Comparison of ENCODE assay signal across 13 mouse cellular contexts in genomic region chr1:34858671-34859070, GRCm38 (mm10). TPM values are rescaled to one million over a fixed set of nuclear protein-coding genes. Genes with fewer than 3 reads are reported as not detected.
DNase-seq lines count a peak whose midpoint lies in the region; ATAC-seq and TF ChIP-seq lines count a peak whose summit lies in the region.
"Had no signal": no experiment of that assay in that cellular context is flagged by ENCODE, and none has a peak within 500 bp of the region (broad histone marks: within the 10 kb centered on the region; RNA-seq: fewer than 3 reads in every experiment).

No protein-coding gene starts in this region.

- WGBS in kidney, embryonic 15.5 days = 65% methylated on average over 5 of the region's 5 CpGs
- 69% methylated on average over 5 of the region's 5 CpGs for WGBS in hindbrain, embryonic 16.5 days

- peak; percentile 86 for DNase-seq in kidney, adult 11 months
- peak; percentile 47 for DNase-seq in G1E (ENCODE audit: low spot score)
- DNase-seq in kidney, postnatal 10 days = peak; percentile 33
- DNase-seq in heart, postnatal 10 days = no peak
- DNase-seq in layer of hippocampus, postnatal 25 days (ENCODE audit: extremely low spot score in 1 of 2, low spot score in 1 of 2) = no peak
- DNase-seq: lung, embryonic 14.5 days had no signal

- H3K4me2 ChIP-seq in kidney, embryonic 15.5 days = no peak overlapping the region
- H3K4me2 ChIP-seq in hindbrain, embryonic 16.5 days (ENCODE audit: low read length) = no peak overlapping the region
- H3K4me2 ChIP-seq: forebrain, embryonic 13.5 days; heart, embryonic 13.5 days; lung, embryonic 14.5 days had no signal

- no peaks in the 10 kb centered on the region for H3K9me3 ChIP-seq in kidney, embryonic 15.5 days (replicated peaks)
- H3K9me3 ChIP-seq in G1E (replicated peaks) = no peaks in the 10 kb centered on the region
- H3K9me3 ChIP-seq in hindbrain, embryonic 16.5 days (ENCODE audit: control insufficient read depth, low read length) = no peaks in the 10 kb centered on the region
- H3K9me3 ChIP-seq: forebrain, embryonic 13.5 days; heart, embryonic 13.5 days had no signal

- H3K27me3 ChIP-seq in kidney, embryonic 15.5 days = no peaks in the 10 kb centered on the region
- H3K27me3 ChIP-seq in G1E (ENCODE audit: insufficient read depth, low read length) = peaks cover 2% of the 10 kb centered on the region; the same call in 1 of the 2 replicates
- no peaks in the 10 kb centered on the region for H3K27me3 ChIP-seq in hindbrain, embryonic 16.5 days (replicated peaks; ENCODE audit: control insufficient read depth, insufficient read depth, low read length)
- H3K27me3 ChIP-seq: forebrain, embryonic 13.5 days; heart, embryonic 13.5 days had no signal

- H3K4me3 ChIP-seq in kidney, embryonic 15.5 days (replicated peaks) = no peak overlapping the region
- H3K4me3 ChIP-seq in G1E (ENCODE audit: low read depth, low read length) = no peak overlapping the region; the same call in 1 of the 2 replicates
- no peak overlapping the region for H3K4me3 ChIP-seq in hindbrain, embryonic 16.5 days (ENCODE audit: low read length)
- H3K4me3 ChIP-seq: forebrain, embryonic 13.5 days; heart, embryonic 13.5 days; layer of hippocampus, adult 2 months; myocyte had no signal

- H3K4me1 ChIP-seq in kidney, embryonic 15.5 days = 0 out of 2 replicates have a peak, but pooled peaks cover 10% of the 10 kb centered on the region
- H3K4me1 ChIP-seq in G1E (ENCODE audit: insufficient read depth, low read depth, low read length) = peaks cover 8% of the 10 kb centered on the region
- no peaks in the 10 kb centered on the region for H3K4me1 ChIP-seq in hindbrain, embryonic 16.5 days (ENCODE audit: control insufficient read depth, insufficient read depth, low read depth, low read length)
- H3K4me1 ChIP-seq: forebrain, embryonic 13.5 days had no signal

- peaks cover 18% of the 10 kb centered on the region for H3K36me3 ChIP-seq in kidney, embryonic 15.5 days
- H3K36me3 ChIP-seq in G1E (replicated peaks) = peaks cover 8% of the 10 kb centered on the region
- peaks cover 20% of the 10 kb centered on the region for H3K36me3 ChIP-seq in hindbrain, embryonic 16.5 days (ENCODE audit: control insufficient read depth, insufficient read depth, low read length)

- no peak for TF ChIP-seq CTCF in G1E (IDR thresholded peaks at IDR 0.05; ENCODE audit: low read depth, low read length)

- intact Hi-C loops in heart, postnatal 10 days (cut with DNase I) = no loop called here

- H3K9ac ChIP-seq in kidney, embryonic 15.5 days = no peak overlapping the region
- H3K9ac ChIP-seq in hindbrain, embryonic 16.5 days (ENCODE audit: low read depth, low read length) = no peak overlapping the region
- H3K9ac ChIP-seq: forebrain, embryonic 13.5 days; heart, embryonic 13.5 days; lung, embryonic 14.5 days had no signal

- ATAC-seq in kidney, embryonic 15.5 days (replicated peaks; ENCODE audit: low FRiP score) = no peak
- peak; percentile 92 for ATAC-seq in G1E (ENCODE audit: extremely low read depth, insufficient number of reproducible peaks, low FRiP score, poor library complexity, severe bottlenecking)
- ATAC-seq in neutrophil, adult 5-6 weeks (ENCODE audit: extremely low read depth, insufficient number of reproducible peaks, low FRiP score, poor library complexity, severe bottlenecking) = peak; percentile 88
- no peak for ATAC-seq in hindbrain, embryonic 16.5 days
- ATAC-seq: forebrain, embryonic 13.5 days had no signal

- H3K27ac ChIP-seq in kidney, embryonic 15.5 days = no peak overlapping the region
- no peak overlapping the region for H3K27ac ChIP-seq in hindbrain, embryonic 16.5 days (ENCODE audit: low read depth, low read length)
- H3K27ac ChIP-seq: forebrain, embryonic 13.5 days; heart, embryonic 13.5 days; layer of hippocampus, adult 2 months had no signal

RNA-seq across cellular contexts. Expression of gene Plekhb2, which starts 8.9 kb away (rescaled TPM):
- 34.2 and 37.8 TPM in 2 replicates for polyA plus RNA-seq in kidney, embryonic 15.5 days (2015; fragmentation: Nextera tagmentation; extraction: Ambion mirVana)
- total RNA-seq in G1E (2014; fragmentation: Nextera tagmentation) (13.1 and 13.7 TPM in 2 replicates), G1E (2017) (14.5 and 15.3 TPM in 2 replicates)
- polyA plus RNA-seq in G1E (2012) = 1.0 and 1.7 TPM in 2 replicates
- total RNA-seq in neutrophil, adult 5-6 weeks (2017) = 27.1 and 28.2 TPM in 2 replicates
- 94.3 and 95.4 TPM in 2 replicates for polyA plus RNA-seq in hindbrain, embryonic 16.5 days (2015; fragmentation: Nextera tagmentation; extraction: Ambion mirVana)
- 10 to 100 TPM; 66.9 to 72.3 TPM for total RNA-seq in heart, postnatal 10 days (2021)
- total RNA-seq in layer of hippocampus, postnatal 25 days (2021) = 100 to 1,000 TPM; 164 to 187 TPM

RNA-seq across cellular contexts. Expression of gene Fam168b, which starts 15.8 kb away (rescaled TPM):
- 71.4 and 78.4 TPM in 2 replicates for polyA plus RNA-seq in kidney, embryonic 15.5 days (2015; fragmentation: Nextera tagmentation; extraction: Ambion mirVana)
- total RNA-seq in G1E (2014; fragmentation: Nextera tagmentation) (75.1 and 82.0 TPM in 2 replicates), G1E (2017) (95.3 and 98.4 TPM in 2 replicates)
- 383 and 401 TPM in 2 replicates for polyA plus RNA-seq in G1E (2012)
- total RNA-seq in neutrophil, adult 5-6 weeks (2017) = 137 and 149 TPM in 2 replicates
- polyA plus RNA-seq in hindbrain, embryonic 16.5 days (2015; fragmentation: Nextera tagmentation; extraction: Ambion mirVana) = 102 and 130 TPM in 2 replicates
- total RNA-seq in heart, postnatal 10 days (2021) = 10 to 100 TPM; 72.6 to 78.1 TPM
- total RNA-seq in layer of hippocampus, postnatal 25 days (2021) = 100 to 1,000 TPM; 232 to 236 TPM

Comparison
In these comparisons a context has a peak if more than half of its experiments do, and no peak if none do; other contexts are left out.
1. DNase-seq: peak in kidney, adult 11 months (single experiment), G1E (single experiment) and kidney, postnatal 10 days (single experiment); none in heart, postnatal 10 days (0 of 2) and layer of hippocampus, postnatal 25 days (0 of 2).
2. ATAC-seq: peak in G1E (single experiment) and neutrophil, adult 5-6 weeks (single experiment); none in kidney, embryonic 15.5 days (single experiment) and hindbrain, embryonic 16.5 days (single experiment).